Mouse (Mus musculus) CD4-positive, CD25-positive, alpha-beta regulatory T cell, adult 4 months (primary cell): Measurements from ENCODE around the gene Olfr645. TPM values are rescaled to one million over a fixed set of nuclear protein-coding genes. Genes with fewer than 3 reads are reported as not detected.

Source experiments
- ATAC-seq: one replicate; pipeline ENCODE4 v1.8.0; 2017
- polyA plus RNA-seq, 2 experiments: library from polyadenylated mRNA; unstranded; fragments of 100-300 nt; shearing (Covaris generic); gene quantifications; one replicate each; pipeline ENCODE4 v1.2.1; 2017

Gene Olfr645
- polyA plus RNA-seq = not detected

GRCm38 (mm10) chr7:104085365-104085764 is at the start of gene Olfr645:
Gene Olfr645, minus strand, starts transcription at chr7:104085465.
- ATAC-seq = no peak

- no peak for ATAC-seq
Observed at GRCm38 (mm10) chr7:104129726-104130125, 44.5 kb upstream of the Olfr645 start, which contains the start of gene Ubqln5. Gene Ubqln5, minus strand, starts transcription at chr7:104129826.

- no peak for ATAC-seq
Observed at GRCm38 (mm10) chr7:104104757-104104972, 19.4 kb upstream of the Olfr645 start, which contains the start of gene Olfr646. Gene Olfr646, plus strand, starts transcription at chr7:104104873.

- no peak for ATAC-seq
Observed at GRCm38 (mm10) chr7:104103913-104104756, 18.9 kb upstream of the Olfr645 start.

- no peak for ATAC-seq
Observed at GRCm38 (mm10) chr7:104071769-104072168, 13.5 kb downstream of the Olfr645 start, which contains the start of gene Olfr644. Gene Olfr644, minus strand, starts transcription at chr7:104071869.

- ATAC-seq = no peak
Observed at GRCm38 (mm10) chr7:104061345-104061744, 23.9 kb downstream of the Olfr645 start, which contains the start of gene 4930516K23Rik. Gene 4930516K23Rik, minus strand, starts transcription at chr7:104061445.

- no peak for ATAC-seq
Observed at GRCm38 (mm10) chr7:104059215-104059614, 26.1 kb downstream of the Olfr645 start.

- ATAC-seq = no peak
Observed at GRCm38 (mm10) chr7:104052566-104052965, 32.7 kb downstream of the Olfr645 start, which contains the start of gene Olfr642. Gene Olfr642, minus strand, starts transcription at chr7:104052666.

- ATAC-seq = no peak
Observed at GRCm38 (mm10) chr7:104050745-104051144, 34.5 kb downstream of the Olfr645 start.

GRCm38 (mm10) chr7:104035145-104035544 is 50.1 kb downstream of the Olfr645 start, which contains the start of gene Olfr641:
Gene Olfr641, plus strand, starts transcription at chr7:104035445.
- ATAC-seq = no peak

Other genes starting within 250 kb of the Olfr645 start
- gene Hbb-bh2, start 244.9 kb downstream of the Olfr645 start, polyA plus RNA-seq = not detected
- not detected for gene Hbb-bh1, start 242.3 kb downstream of the Olfr645 start, polyA plus RNA-seq
- not detected for gene Hbb-y, start 232.2 kb downstream of the Olfr645 start, polyA plus RNA-seq
- under 1 TPM in 1 of 2 experiments, not detected in 1; 0.13 TPM for gene Olfr66, start 199.2 kb downstream of the Olfr645 start, polyA plus RNA-seq
- under 1 TPM in 1 of 2 experiments, not detected in 1; 0.07 TPM for gene Olfr64, start 191.0 kb downstream of the Olfr645 start, polyA plus RNA-seq
- not detected for gene Olfr65, start 182.0 kb downstream of the Olfr645 start, polyA plus RNA-seq
- gene Olfr631, start 156.6 kb downstream of the Olfr645 start, polyA plus RNA-seq = not detected
- gene Olfr632, start 151.1 kb downstream of the Olfr645 start, polyA plus RNA-seq = not detected
- not detected for gene Olfr633, start 141.0 kb downstream of the Olfr645 start, polyA plus RNA-seq
- gene Olfr635, start 114.3 kb downstream of the Olfr645 start, polyA plus RNA-seq = under 1 TPM in 1 of 2 experiments, not detected in 1; 0.05 TPM
- gene Olfr638, start 86.7 kb downstream of the Olfr645 start, polyA plus RNA-seq = not detected
- gene Olfr639, start 68.2 kb downstream of the Olfr645 start, polyA plus RNA-seq = under 1 TPM in 1 of 2 experiments, not detected in 1; 0.08 TPM
- gene Olfr640, start 59.9 kb downstream of the Olfr645 start, polyA plus RNA-seq = not detected
- not detected for gene Olfr641, start 50.0 kb downstream of the Olfr645 start, polyA plus RNA-seq
- not detected for gene Olfr642, start 32.8 kb downstream of the Olfr645 start, polyA plus RNA-seq
- gene 4930516K23Rik, start 24.0 kb downstream of the Olfr645 start, polyA plus RNA-seq = not detected
- not detected for gene Olfr644, start 13.6 kb downstream of the Olfr645 start, polyA plus RNA-seq
- gene Olfr646, start 19.4 kb upstream of the Olfr645 start, polyA plus RNA-seq = not detected
- not detected for gene Ubqln5, start 44.4 kb upstream of the Olfr645 start, polyA plus RNA-seq
- gene Olfr643, start 51.9 kb upstream of the Olfr645 start, polyA plus RNA-seq = not detected
- not detected for gene Ubqln3, start 57.8 kb upstream of the Olfr645 start, polyA plus RNA-seq
- not detected for gene Ubqlnl, start 65.1 kb upstream of the Olfr645 start, polyA plus RNA-seq
- gene Olfm5, start 79.4 kb upstream of the Olfr645 start, polyA plus RNA-seq = not detected
- under 1 TPM; 0.20 to 0.23 TPM for gene Olfr648, start 97.9 kb upstream of the Olfr645 start, polyA plus RNA-seq
- gene Olfr649, start 110.5 kb upstream of the Olfr645 start, polyA plus RNA-seq = not detected
- gene Trim6, start 133.3 kb upstream of the Olfr645 start, polyA plus RNA-seq = 1 to 10 TPM in 1 of 2 experiments, under 1 TPM in 1; 0.25 to 2.7 TPM
- gene Trim34a, start 159.0 kb upstream of the Olfr645 start, polyA plus RNA-seq = 10 to 100 TPM; 71.3 to 83.9 TPM
- gene Trim5, start 202.6 kb upstream of the Olfr645 start, polyA plus RNA-seq = 10 to 100 TPM; 36.0 to 41.6 TPM
- 100 to 1,000 TPM; 162 to 190 TPM for gene Trim12a, start 230.0 kb upstream of the Olfr645 start, polyA plus RNA-seq
- 1 to 10 TPM; 1.1 to 2.3 TPM for gene Trim34b, start 244.0 kb upstream of the Olfr645 start, polyA plus RNA-seq